ENCODE assay signal across 8 mouse cellular contexts in the genomic region with DNA sequence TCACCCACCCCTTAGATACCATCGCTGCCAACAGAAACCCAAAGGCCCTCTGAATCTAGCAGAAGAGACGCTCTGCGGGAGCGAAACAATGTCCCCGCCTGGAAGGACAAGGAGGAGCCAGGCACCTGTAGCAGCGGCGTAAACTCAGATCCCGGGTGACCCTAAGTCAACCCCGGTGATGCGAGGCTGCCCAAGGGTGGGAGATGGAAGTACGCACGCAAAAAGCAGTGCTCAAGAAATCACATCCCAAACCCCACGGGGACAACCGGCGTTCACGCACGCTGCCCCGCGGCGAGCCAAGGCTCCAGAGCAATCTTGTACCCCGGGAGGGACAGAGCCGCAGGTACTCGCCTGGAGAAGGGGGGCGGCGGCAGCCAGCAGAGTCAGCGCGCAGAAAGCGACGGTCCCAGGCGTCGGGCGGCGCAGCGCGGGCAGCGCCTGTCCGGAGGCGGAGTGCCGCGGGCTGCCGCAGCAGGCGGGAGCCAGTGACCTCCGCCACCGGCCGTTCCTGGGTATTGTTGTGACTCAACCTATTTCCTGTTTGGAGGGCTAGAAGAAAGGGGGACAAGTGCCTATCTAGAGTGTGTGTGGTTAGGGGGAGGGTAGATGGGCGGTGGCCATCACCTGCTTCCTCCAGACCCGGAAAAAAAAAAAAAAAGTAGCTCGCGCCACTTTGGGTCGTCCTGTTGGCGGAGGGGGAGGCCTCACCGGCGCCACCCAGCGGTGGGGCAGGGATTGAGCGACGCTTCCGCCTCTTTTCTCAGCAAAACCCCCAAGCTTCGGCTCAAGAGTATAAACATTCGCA. TPM values are rescaled to one million over a fixed set of nuclear protein-coding genes. Genes with fewer than 3 reads are reported as not detected.
DNase-seq lines count a peak whose midpoint lies in the region; ATAC-seq and TF ChIP-seq lines count a peak whose summit lies in the region.

TSS of gene Tjp2 (minus strand) at position 531 of the 805 bp plus-strand sequence.

- H3K9me3 ChIP-seq in ES-Bruce4 (replicated peaks; ENCODE audit: control insufficient read depth, insufficient read depth, low read length, poor library complexity, severe bottlenecking): no peaks in the 10 kb centered on the region
- H3K9me3 ChIP-seq in forebrain, embryonic 15.5 days: no peaks in the 10 kb centered on the region
- H3K9me3 ChIP-seq in lung, embryonic 15.5 days: no peaks in the 10 kb centered on the region

- TF ChIP-seq CTCF in ES-Bruce4 (IDR thresholded peaks at IDR 0.05; ENCODE audit: low read depth, low read length): peak; percentile 64

- peaks cover 4% of the 10 kb centered on the region for H3K4me1 ChIP-seq in ES-Bruce4 (ENCODE audit: control insufficient read depth, insufficient read depth, low read length)
- H3K4me1 ChIP-seq in brown adipose tissue, adult 24 weeks (ENCODE audit: control insufficient read depth, insufficient read depth, insufficient read length, low read length): no peaks in the 10 kb centered on the region; the same call in 1 of the 2 replicates
- H3K4me1 ChIP-seq in forebrain, embryonic 15.5 days: peaks cover 14% of the 10 kb centered on the region
- peaks cover 37% of the 10 kb centered on the region for H3K4me1 ChIP-seq in lung, embryonic 15.5 days

- under 1% methylated on average over 58 of the region's 59 CpGs for WGBS in forebrain, embryonic 15.5 days
- WGBS in large intestine, adult 2 months: under 1% methylated on average over 59 of the region's 59 CpGs
- under 1% methylated on average over 59 of the region's 59 CpGs for whole genome bisulfite sequencing in lung, embryonic 15.5 days

- H3K4me3 ChIP-seq in ES-Bruce4 (ENCODE audit: low read depth, low read length): peak within 1 kb of the TSS; percentile 86
- H3K4me3 ChIP-seq in brown adipose tissue, adult 24 weeks (ENCODE audit: insufficient read depth, low read depth, low read length): peak within 1 kb of the TSS; percentile 84
- peak within 1 kb of the TSS; percentile 47 for H3K4me3 ChIP-seq in forebrain, embryonic 15.5 days
- peak within 1 kb of the TSS; percentile 69 for H3K4me3 ChIP-seq in lung, embryonic 15.5 days

- peak within 1 kb of the TSS; percentile 99 for H3K27ac ChIP-seq in ES-Bruce4 (ENCODE audit: insufficient read depth, low read length)
- H3K27ac ChIP-seq in brown adipose tissue, adult 24 weeks (replicated peaks; ENCODE audit: low read depth, low read length): peak within 1 kb of the TSS; percentile 98
- H3K27ac ChIP-seq in forebrain, embryonic 15.5 days (replicated peaks): no peak within 1 kb of the TSS
- peak within 1 kb of the TSS; percentile 96 for H3K27ac ChIP-seq in lung, embryonic 15.5 days

- DNase-seq in heart, postnatal 25 days (ENCODE audit: low spot score): peak; percentile 52
- no peak for DNase-seq in large intestine, adult 2 months (ENCODE audit: low read depth, low spot score)
- DNase-seq in thymus, postnatal 14 days: peak; percentile 50

- peak within 1 kb of the TSS; percentile 80 for H3K9ac ChIP-seq in ES-Bruce4 (ENCODE audit: low read depth, poor library complexity, severe bottlenecking)
- H3K9ac ChIP-seq in forebrain, embryonic 15.5 days (replicated peaks): peak within 1 kb of the TSS; percentile 45
- peak within 1 kb of the TSS; percentile 75 for H3K9ac ChIP-seq in lung, embryonic 15.5 days

- no peaks in the 10 kb centered on the region for H3K36me3 ChIP-seq in ES-Bruce4 (ENCODE audit: control insufficient read depth, insufficient read depth, low read length, poor library complexity, severe bottlenecking)
- no peaks in the 10 kb centered on the region for H3K36me3 ChIP-seq in forebrain, embryonic 15.5 days
- H3K36me3 ChIP-seq in lung, embryonic 15.5 days: no peaks in the 10 kb centered on the region

- peak; percentile 92 for TF ChIP-seq EP300 in ES-Bruce4 (IDR thresholded peaks at IDR 0.05; ENCODE audit: insufficient read depth, low read depth, low read length)

- peak; percentile 44 for ATAC-seq in forebrain, embryonic 15.5 days (replicated peaks)
- peak; percentile 76 for ATAC-seq in lung, embryonic 15.5 days (ENCODE audit: borderline replicate concordance, extremely low read depth, low FRiP score, low TSS enrichment)
- ATAC-seq in neutrophil, adult 5-6 weeks (ENCODE audit: extremely low read depth, insufficient number of reproducible peaks, low FRiP score, poor library complexity, severe bottlenecking): 0 out of 2 replicates have a peak, but pooled peaks have one; percentile 13

- TF ChIP-seq POLR2A in ES-Bruce4 (IDR thresholded peaks at IDR 0.05; ENCODE audit: insufficient read depth, low read length): peak; percentile 74

- peak within 1 kb of the TSS; percentile 92 for H3K4me2 ChIP-seq in forebrain, embryonic 15.5 days (replicated peaks)
- H3K4me2 ChIP-seq in lung, embryonic 15.5 days: peak within 1 kb of the TSS; percentile 82

- intact Hi-C loops in heart, postnatal 25 days (cut with DNase I): loop anchor here (2.0 to 5.0 kb wide), 2 partner anchors 40 to 72 kb away; no protein-coding TSS in a partner anchor

- H3K27me3 ChIP-seq in ES-Bruce4 (ENCODE audit: control insufficient read depth, insufficient read depth, low read length, poor library complexity, severe bottlenecking): no peaks in the 10 kb centered on the region
- peaks cover 13% of the 10 kb centered on the region for H3K27me3 ChIP-seq in forebrain, embryonic 15.5 days
- H3K27me3 ChIP-seq in lung, embryonic 15.5 days: peaks cover 23% of the 10 kb centered on the region

RNA-seq across cellular contexts. Expression of gene Tjp2, which starts in this region (rescaled TPM):
- 114 and 115 TPM in 2 replicates for polyA plus RNA-seq in ES-Bruce4 (2011; ENCODE audit: insufficient read depth, insufficient read length, low read depth, missing spikeins)
- 4.5 and 5.5 TPM in 2 replicates for polyA plus RNA-seq in brown adipose tissue, adult 24 weeks (2012; ENCODE audit: insufficient read depth, insufficient read length, missing spikeins)
- polyA plus RNA-seq in forebrain, embryonic 15.5 days (2015; fragmentation: Nextera tagmentation; extraction: Ambion mirVana): 11.9 and 13.9 TPM in 2 replicates
- 10 to 100 TPM; 19.7 to 22.1 TPM for total RNA-seq in heart, postnatal 25 days (2021)
- 25.9 and 45.0 TPM in 2 replicates for polyA plus RNA-seq in large intestine, adult 2 months (2012; rRNA removed)
- 36.6 and 38.6 TPM in 2 replicates for polyA plus RNA-seq in lung, embryonic 15.5 days (2015; fragmentation: Nextera tagmentation; extraction: Ambion mirVana)
- 1.8 and 2.8 TPM in 2 replicates for total RNA-seq in neutrophil, adult 5-6 weeks (2017)

Comparison
In these comparisons a context has a peak if more than half of its experiments do, and no peak if none do; other contexts are left out.
1. ATAC-seq: peak in every context shown above with its lines; median percentile 76 in lung, embryonic 15.5 days; 44 in forebrain, embryonic 15.5 days; 13 in neutrophil, adult 5-6 weeks.